Comparison of ENCODE assay signal across 8 mouse cellular contexts in the genomic region with DNA sequence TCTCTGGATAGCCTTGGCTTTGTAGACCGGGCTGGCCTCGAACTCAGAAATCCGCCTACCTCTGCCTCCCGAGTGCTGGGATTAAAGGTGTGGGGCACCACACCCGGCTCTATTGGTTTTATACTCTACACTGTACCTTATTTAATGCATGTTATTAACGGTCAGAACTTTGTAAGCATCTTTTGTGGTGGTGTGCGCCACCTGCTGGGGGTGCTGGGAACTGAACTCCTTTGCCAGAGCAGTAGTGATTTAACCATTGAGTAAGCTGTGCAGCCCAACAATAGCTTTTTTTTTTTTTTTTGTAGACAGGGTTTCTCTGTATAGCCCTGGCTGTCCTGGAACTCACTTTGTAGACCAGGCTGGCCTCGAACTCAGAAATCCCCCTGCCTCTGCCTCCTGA. TPM values are rescaled to one million over a fixed set of nuclear protein-coding genes. Genes with fewer than 3 reads are reported as not detected.
DNase-seq lines count a peak whose midpoint lies in the region; ATAC-seq and TF ChIP-seq lines count a peak whose summit lies in the region.
"Not testable (repeated sequence)": the region's sequence is repeated elsewhere in the genome, so short reads cannot be mapped to it uniquely, and the experiment has no call there.

No protein-coding gene starts in this region.

- H3K4me2 ChIP-seq in liver, postnatal 0 days (ENCODE audit: low read depth, low read length): not testable (repeated sequence)

- H3K4me3 ChIP-seq in E14TG2a.4 (replicated peaks; ENCODE audit: low read length); heart, embryonic 10.5 days; liver, postnatal 0 days (ENCODE audit: low read depth, low read length): not testable (repeated sequence)

- not testable (repeated sequence) for H3K9me3 ChIP-seq in E14TG2a.4 (ENCODE audit: low read length); heart, embryonic 10.5 days; liver, postnatal 0 days (ENCODE audit: low read length)

- peak; percentile 66 for DNase-seq in c-Kit-negative CD71-positive TER-119-positive erythroid progenitor cells, embryonic 14.5 days (ENCODE audit: low read depth, low spot score)
- DNase-seq in heart, embryonic 10.5 days (ENCODE audit: low spot score): peak; percentile 84
- DNase-seq in layer of hippocampus, adult 11-12 months (ENCODE audit: low spot score): peak; percentile 84
- peak; percentile 88 for DNase-seq in liver, postnatal 0 days
- DNase-seq in ovary, adult 18-20 months (ENCODE audit: low spot score): peak; percentile 23
- DNase-seq in thymus, adult 18-20 months: peak; percentile 16 to 47

- not testable (repeated sequence) for TF ChIP-seq EP300 in liver, postnatal 0 days (IDR thresholded peaks at IDR 0.05; ENCODE audit: low read depth)

- peaks cover 58% of the 10 kb centered on the region for H3K4me1 ChIP-seq in E14TG2a.4 (replicated peaks; ENCODE audit: low read depth, low read length)
- peaks cover 11% of the 10 kb centered on the region; the same call in 1 of the 2 replicates for H3K4me1 ChIP-seq in heart, embryonic 10.5 days
- H3K4me1 ChIP-seq in liver, postnatal 0 days (ENCODE audit: insufficient read depth): not testable (repeated sequence)

- peak; percentile 89 for ATAC-seq in erythroid progenitor cell, adult 5-6 weeks (replicated peaks; ENCODE audit: low FRiP score, poor library complexity, severe bottlenecking)
- ATAC-seq in liver, postnatal 0 days: not testable (repeated sequence)

- 51% methylated on average over 8 of the region's 8 CpGs for WGBS in heart, embryonic 10.5 days
- 40% methylated on average over 8 of the region's 8 CpGs for WGBS in liver, postnatal 0 days (ENCODE audit: insufficient replicate concordance)

- not testable (repeated sequence) for H3K27ac ChIP-seq in heart, embryonic 10.5 days; liver, postnatal 0 days (ENCODE audit: low read depth)

- peak; percentile 95 for TF ChIP-seq CTCF in E14TG2a.4 (conservative IDR thresholded peaks at IDR 0.05; ENCODE audit: low read length)
- peak; percentile 88 for TF ChIP-seq CTCF in liver, postnatal 0 days (IDR thresholded peaks at IDR 0.05; ENCODE audit: low read depth)

- H3K9ac ChIP-seq in liver, postnatal 0 days (replicated peaks): not testable (repeated sequence)

- peaks cover 81% of the 10 kb centered on the region for H3K36me3 ChIP-seq in E14TG2a.4 (ENCODE audit: insufficient read depth, low read length)
- peaks cover 59% of the 10 kb centered on the region for H3K36me3 ChIP-seq in heart, embryonic 10.5 days
- peaks cover 31% of the 10 kb centered on the region for H3K36me3 ChIP-seq in liver, postnatal 0 days (replicated peaks; ENCODE audit: insufficient read depth, low read length)

- H3K27me3 ChIP-seq in E14TG2a.4 (ENCODE audit: insufficient read depth, low read length); heart, embryonic 10.5 days (ENCODE audit: insufficient read depth, poor library complexity, severe bottlenecking); liver, postnatal 0 days (ENCODE audit: insufficient read depth, low read length): not testable (repeated sequence)

RNA-seq across cellular contexts. Expression of a gene that starts 5.7 kb away (rescaled TPM):
- total RNA-seq in erythroid progenitor cell, adult 5-6 weeks (2015; ENCODE audit: low replicate concordance): 40.7 and 51.2 TPM in 2 replicates
- total RNA-seq in erythroid progenitor cell, adult 5-6 weeks (2017; ENCODE audit: low replicate concordance): 65.6 and 83.3 TPM in 2 replicates
- polyA plus RNA-seq in heart, embryonic 10.5 days (2016; fragmentation: Nextera tagmentation; extraction: Ambion mirVana): 26.8 and 36.4 TPM in 2 replicates
- polyA plus RNA-seq in liver, postnatal 0 days (2015; fragmentation: Nextera tagmentation; extraction: Ambion mirVana): 9.8 and 11.7 TPM in 2 replicates

RNA-seq across cellular contexts. Expression of a gene that starts 17.7 kb away (rescaled TPM):
- 15.5 and 34.6 TPM in 2 replicates for total RNA-seq in erythroid progenitor cell, adult 5-6 weeks (2015; ENCODE audit: low replicate concordance)
- total RNA-seq in erythroid progenitor cell, adult 5-6 weeks (2017; ENCODE audit: low replicate concordance): 34.7 and 35.4 TPM in 2 replicates
- 31.3 and 41.8 TPM in 2 replicates for polyA plus RNA-seq in heart, embryonic 10.5 days (2016; fragmentation: Nextera tagmentation; extraction: Ambion mirVana)
- polyA plus RNA-seq in liver, postnatal 0 days (2015; fragmentation: Nextera tagmentation; extraction: Ambion mirVana): 16.2 and 16.7 TPM in 2 replicates

RNA-seq across cellular contexts. Expression of a gene that starts 40.8 kb away (rescaled TPM):
- 2.9 and 3.4 TPM in 2 replicates for total RNA-seq in erythroid progenitor cell, adult 5-6 weeks (2015; ENCODE audit: low replicate concordance)
- 0.53 and 4.0 TPM in 2 replicates for total RNA-seq in erythroid progenitor cell, adult 5-6 weeks (2017; ENCODE audit: low replicate concordance)
- polyA plus RNA-seq in heart, embryonic 10.5 days (2016; fragmentation: Nextera tagmentation; extraction: Ambion mirVana): 23.9 and 27.6 TPM in 2 replicates
- polyA plus RNA-seq in liver, postnatal 0 days (2015; fragmentation: Nextera tagmentation; extraction: Ambion mirVana): 5.4 and 6.4 TPM in 2 replicates

RNA-seq across cellular contexts. Expression of a gene that starts 52.4 kb away (rescaled TPM):
- total RNA-seq in erythroid progenitor cell, adult 5-6 weeks (2015; ENCODE audit: low replicate concordance): 38.9 and 52.4 TPM in 2 replicates
- 25.3 and 33.8 TPM in 2 replicates for total RNA-seq in erythroid progenitor cell, adult 5-6 weeks (2017; ENCODE audit: low replicate concordance)
- polyA plus RNA-seq in heart, embryonic 10.5 days (2016; fragmentation: Nextera tagmentation; extraction: Ambion mirVana): 61.1 and 61.3 TPM in 2 replicates
- polyA plus RNA-seq in liver, postnatal 0 days (2015; fragmentation: Nextera tagmentation; extraction: Ambion mirVana): 8.6 and 9.0 TPM in 2 replicates

Comparison
In these comparisons a context has a peak if more than half of its experiments do, and no peak if none do; other contexts are left out.
1. DNase-seq: peak in every context shown above with its lines; median percentile 88 in liver, postnatal 0 days; 84 in heart, embryonic 10.5 days; 84 in layer of hippocampus, adult 11-12 months; 66 in c-Kit-negative CD71-positive TER-119-positive erythroid progenitor cells, embryonic 14.5 days; 32 in thymus, adult 18-20 months; 23 in ovary, adult 18-20 months.